ENCODE assay signal across 10 mouse cellular contexts in the genomic region with DNA sequence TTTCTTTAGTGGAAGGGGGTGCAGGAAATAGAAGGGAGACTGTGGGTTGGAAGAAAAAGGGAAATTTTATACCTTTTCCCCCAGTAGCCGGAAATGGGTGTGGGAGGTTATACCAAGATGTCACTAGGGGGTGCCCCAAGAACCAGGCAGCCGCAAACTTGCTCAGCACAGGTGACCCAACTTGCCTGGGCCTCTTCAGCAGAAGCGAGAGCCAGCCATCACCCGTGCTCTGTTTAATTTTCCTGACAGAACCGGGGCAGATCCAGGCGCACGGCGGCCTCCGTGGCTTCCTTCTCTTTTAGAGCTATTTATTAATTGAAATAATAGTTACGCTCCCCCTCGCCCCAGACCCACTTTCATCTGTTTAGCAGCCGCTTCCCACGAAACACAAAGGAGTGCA.
A peak's percentile ranks its signal among the peaks of the same experiment; 100 is the strongest.
DNase-seq lines count a peak whose midpoint lies in the region; ATAC-seq and TF ChIP-seq lines count a peak whose summit lies in the region.
"Had no signal": no experiment of that assay in that cellular context is flagged by ENCODE, and none has a peak within 500 bp of the region (broad histone marks: within the 10 kb centered on the region; RNA-seq: fewer than 3 reads in every experiment).

No protein-coding gene starts in this region.

- WGBS in midbrain, embryonic 15.5 days, result 25% methylated on average over 13 of the region's 13 CpGs

- no peaks in the 10 kb centered on the region for H3K27me3 ChIP-seq in midbrain, embryonic 15.5 days (replicated peaks)
- H3K27me3 ChIP-seq: liver, embryonic 13.5 days had no signal

- H3K36me3 ChIP-seq in midbrain, embryonic 15.5 days (replicated peaks), result no peaks in the 10 kb centered on the region
- H3K36me3 ChIP-seq: G1E; liver, embryonic 13.5 days had no signal

- H3K9ac ChIP-seq in midbrain, embryonic 15.5 days, result no peak overlapping the region
- H3K9ac ChIP-seq: liver, embryonic 13.5 days had no signal

- peak overlapping the region; percentile 5; the same call in 1 of the 2 replicates for H3K4me2 ChIP-seq in midbrain, embryonic 15.5 days
- H3K4me2 ChIP-seq: liver, embryonic 13.5 days had no signal

- H3K4me1 ChIP-seq in midbrain, embryonic 15.5 days, result peaks cover 9% of the 10 kb centered on the region

- H3K27ac ChIP-seq in gastrocnemius, adult 2 months, result no peak overlapping the region
- peak overlapping the region; percentile 50; the same call in 1 of the 2 replicates for H3K27ac ChIP-seq in midbrain, embryonic 15.5 days
- H3K27ac ChIP-seq: liver, embryonic 13.5 days had no signal

- peak; percentile 52 for TF ChIP-seq CTCF in gastrocnemius, adult 2 months (IDR thresholded peaks at IDR 0.05)

- H3K9me3 ChIP-seq in midbrain, embryonic 15.5 days, result no peaks in the 10 kb centered on the region
- H3K9me3 ChIP-seq: liver, embryonic 13.5 days had no signal

- ATAC-seq in midbrain, embryonic 15.5 days (replicated peaks), result no peak
- ATAC-seq in erythroblast, adult 5-6 weeks (replicated peaks; ENCODE audit: low FRiP score, poor library complexity, severe bottlenecking), result no peak

- peak; percentile 40 for DNase-seq in gastrocnemius, adult 2 months
- no peak for DNase-seq in gastrocnemius, postnatal 36 days
- peak; percentile 42 to 47 for DNase-seq in CD8-positive naive resting alpha-beta T cell, adult 2 months (ENCODE audit: low read depth in 2 of 2, low spot score in 2 of 2)
- DNase-seq in cerebellum, postnatal 36 days, result peak; percentile 59 to 62
- no peak for DNase-seq in layer of hippocampus, adult 9-10 months (ENCODE audit: low spot score)
- no peak for DNase-seq in heart, postnatal 25 days (ENCODE audit: low spot score)
- DNase-seq: liver, embryonic 13.5 days had no signal

- H3K4me3 ChIP-seq in gastrocnemius, adult 2 months, result no peak overlapping the region
- no peak overlapping the region for H3K4me3 ChIP-seq in midbrain, embryonic 15.5 days
- H3K4me3 ChIP-seq: liver, embryonic 13.5 days had no signal

- intact Hi-C loops in gastrocnemius, adult 2 months (cut with DNase I), result no loop called here
- intact Hi-C loops in gastrocnemius, postnatal 36 days (cut with DNase I), result loop anchor here (5.0 kb wide), 1 partner anchor 71 kb away; no protein-coding TSS in a partner anchor
- intact Hi-C loops in heart, postnatal 25 days (cut with DNase I), result no loop called here

Comparison
In these comparisons a context has a peak if more than half of its experiments do, and no peak if none do; other contexts are left out.
1. DNase-seq: peak in gastrocnemius, adult 2 months (single experiment), CD8-positive naive resting alpha-beta T cell, adult 2 months (2 of 2) and cerebellum, postnatal 36 days (2 of 2); none in gastrocnemius, postnatal 36 days (0 of 2), layer of hippocampus, adult 9-10 months (single experiment) and heart, postnatal 25 days (single experiment).